Mouse (Mus musculus): ENCODE data around the gene Clp1. TPM values are rescaled to one million over a fixed set of nuclear protein-coding genes. Genes with fewer than 3 reads are reported as not detected.
"Not testable (repeated sequence)": the region's sequence is repeated elsewhere in the genome, so short reads cannot be mapped to it uniquely, and the experiment has no call there.

The Clp1 gene
- total RNA-seq, 1 experiment from 2014 or later: 14.5 TPM

DNA sequence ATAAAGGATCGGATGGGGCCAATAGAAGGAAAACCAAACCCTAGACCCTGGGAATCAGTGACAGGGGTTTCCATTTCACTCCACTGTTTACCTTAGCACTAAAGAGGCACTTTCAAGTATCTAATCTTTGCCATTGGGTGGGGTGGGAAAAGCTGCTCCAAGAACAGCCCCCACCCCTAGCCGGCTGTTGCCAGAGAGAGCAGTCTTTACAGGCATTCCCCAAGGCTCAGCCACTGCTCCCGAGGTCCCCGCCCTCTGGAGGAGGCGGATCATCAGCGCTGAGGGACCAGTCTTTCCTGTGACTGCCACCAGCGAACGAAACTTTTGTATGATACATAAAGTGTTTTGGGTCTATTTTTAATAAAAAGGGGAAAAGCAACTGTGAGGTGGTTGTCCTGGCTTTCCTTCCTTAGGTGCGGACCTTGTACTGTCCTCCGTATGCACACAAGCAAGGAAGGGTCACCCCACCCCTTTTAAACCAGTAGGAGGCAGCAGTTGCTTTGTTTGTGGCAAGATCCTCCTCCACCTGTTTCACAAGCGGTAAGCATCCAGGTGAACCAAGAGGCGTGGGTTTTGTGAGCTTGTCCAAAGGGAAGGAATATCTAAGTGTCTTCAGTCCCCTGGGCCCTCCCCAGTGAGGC is 11.2 kb upstream of the Clp1 start:
- DNase-seq: peak; percentile 48

DNA sequence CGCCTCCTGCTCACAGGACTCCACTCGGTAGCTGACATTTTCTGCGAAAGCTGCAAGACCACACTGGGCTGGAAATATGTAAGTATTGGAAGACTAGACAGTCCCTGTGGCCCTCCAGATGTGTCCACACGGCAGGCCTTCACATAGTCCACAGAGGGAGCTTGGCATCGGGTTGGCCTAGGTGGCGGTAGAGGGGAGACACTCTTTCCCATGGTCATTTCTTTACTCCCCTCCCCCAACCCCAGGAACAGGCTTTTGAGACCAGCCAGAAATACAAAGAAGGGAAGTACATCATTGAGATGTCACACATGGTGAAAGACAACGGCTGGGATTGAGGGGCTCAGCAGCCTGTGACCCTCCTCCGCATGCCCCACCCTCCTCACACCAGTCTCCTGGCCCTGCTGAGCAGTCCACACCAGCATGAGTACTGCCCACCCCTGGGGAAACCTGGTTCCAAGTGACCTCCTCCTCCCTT is 10.3 kb upstream of the Clp1 start:
- DNase-seq: peak; percentile 30

- peak; percentile 44 for DNase-seq
Measured at GRCm38 (mm10) chr2:84736312-84737161, 9.4 kb upstream of the Clp1 start.

GRCm38 (mm10) chr2:84735346-84735920 is 8.3 kb upstream of the Clp1 start:
- no peak for DNase-seq

DNA sequence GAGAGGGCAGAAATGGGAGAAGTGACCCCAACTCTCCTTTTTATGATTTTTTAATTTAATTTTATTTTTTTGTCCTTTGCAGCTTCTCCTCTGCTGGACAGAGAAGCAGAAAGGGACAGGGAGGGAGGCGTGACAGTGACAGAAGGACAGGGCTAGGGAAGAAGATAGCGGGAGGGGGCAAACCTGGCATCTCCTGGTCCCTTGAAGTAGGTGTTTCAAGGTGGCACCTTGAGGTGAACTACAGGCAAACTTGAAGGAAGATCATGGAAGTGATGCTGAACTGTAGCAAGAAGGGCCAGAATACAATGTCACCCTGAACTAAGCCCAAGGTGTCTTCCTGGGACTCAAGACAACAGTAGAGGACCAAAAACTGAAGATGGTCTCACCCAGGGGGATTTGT is 7.8 kb upstream of the Clp1 start:
- DNase-seq: no peak

DNA sequence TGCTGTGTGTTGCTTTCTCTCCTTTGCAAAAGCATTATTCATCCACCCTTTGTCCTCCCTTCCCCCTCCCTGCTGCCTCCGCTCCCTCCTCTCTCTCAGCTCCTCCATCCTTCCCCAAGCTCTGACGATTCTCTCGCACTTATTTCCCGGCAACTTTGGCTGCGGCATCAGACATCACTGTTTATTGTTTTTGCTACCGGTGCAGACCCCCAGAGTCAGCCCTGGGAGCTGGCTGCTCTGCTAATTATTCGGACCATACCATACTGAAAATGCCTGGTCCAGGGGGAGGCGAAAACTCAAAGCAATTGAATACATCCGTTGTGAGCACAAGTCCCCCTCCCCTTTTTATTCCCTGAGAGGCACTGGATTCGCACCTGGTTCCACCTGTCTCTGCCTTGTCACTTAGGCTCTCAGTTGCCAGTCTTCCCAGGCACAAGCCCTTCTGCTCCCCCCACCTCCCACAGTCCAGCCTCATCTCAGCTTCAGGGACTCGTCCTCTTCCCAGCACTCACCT is 7.3 kb upstream of the Clp1 start:
- DNase-seq: peak; percentile 27

- peak; percentile 81 for DNase-seq
Measured at GRCm38 (mm10) chr2:84733579-84734300, 6.6 kb upstream of the Clp1 start, which contains the start of gene Ypel4. Ypel4 (plus strand) TSS chr2:84734058.

DNA sequence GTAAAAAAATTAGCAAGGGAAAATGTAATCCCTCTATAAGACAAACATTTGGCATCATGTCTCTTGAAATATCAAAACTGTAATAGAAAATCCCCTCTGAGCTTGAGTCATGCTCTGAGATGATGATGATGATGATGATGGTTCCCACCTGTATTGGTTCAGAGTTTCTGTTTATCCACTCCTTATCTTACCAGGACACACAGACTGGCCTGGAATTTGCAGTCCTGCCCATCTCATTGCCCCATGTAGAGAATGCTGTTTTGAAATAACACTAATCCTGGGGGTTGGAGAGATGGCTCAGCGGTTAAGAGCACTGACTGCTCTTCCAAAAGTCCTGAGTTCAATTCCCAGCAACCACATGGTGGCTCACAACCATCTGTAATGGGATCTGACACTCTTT is 5.2 kb upstream of the Clp1 start:
- DNase-seq: no peak

GRCm38 (mm10) chr2:84731206-84731605 is 4.1 kb upstream of the Clp1 start:
- DNase-seq: no peak

DNA sequence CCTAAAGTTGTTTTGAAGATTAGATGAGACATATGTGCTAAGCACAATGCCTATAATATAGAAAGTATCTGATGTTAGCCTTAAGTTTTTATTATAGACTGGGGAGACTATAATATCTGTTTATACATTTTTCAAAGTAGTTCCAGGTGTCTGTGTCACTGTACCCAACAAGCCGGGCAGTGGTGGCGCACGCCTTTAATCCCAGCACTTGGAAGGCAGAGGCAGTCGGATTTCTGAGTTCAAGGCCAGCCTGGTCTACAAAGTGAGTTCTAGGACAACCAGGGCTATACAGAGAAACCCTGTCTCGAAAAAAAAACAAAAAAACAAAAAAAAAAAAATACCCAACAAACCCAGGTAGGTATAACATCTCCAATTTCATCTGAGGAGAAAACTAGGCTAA is 1.0 kb upstream of the Clp1 start:
- not testable (repeated sequence) for DNase-seq

GRCm38 (mm10) chr2:84726716-84727115 is 434 bp downstream of the Clp1 start:
- DNase-seq: no peak

GRCm38 (mm10) chr2:84725770-84726169 is 1.4 kb downstream of the Clp1 start:
- DNase-seq: no peak

DNA sequence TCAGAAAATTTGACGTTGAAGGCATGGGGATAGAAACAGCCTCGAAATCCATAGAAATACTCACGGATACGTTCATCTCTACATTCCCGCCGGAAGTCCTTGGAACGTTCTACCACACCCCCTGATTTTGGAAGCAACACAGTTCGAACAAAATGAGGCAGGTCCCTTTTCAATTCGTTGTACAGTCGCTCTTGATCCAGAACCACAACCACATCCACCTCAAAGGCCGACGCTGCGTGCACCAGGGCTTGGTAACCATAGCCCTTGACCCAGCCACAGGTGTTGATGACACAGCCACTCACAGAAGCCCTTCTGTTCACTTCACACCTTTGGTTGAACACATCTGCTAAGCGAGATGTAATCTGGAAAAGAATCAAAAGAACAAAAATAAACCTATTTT is 3.3 kb downstream of the Clp1 start:
- DNase-seq: no peak

DNA sequence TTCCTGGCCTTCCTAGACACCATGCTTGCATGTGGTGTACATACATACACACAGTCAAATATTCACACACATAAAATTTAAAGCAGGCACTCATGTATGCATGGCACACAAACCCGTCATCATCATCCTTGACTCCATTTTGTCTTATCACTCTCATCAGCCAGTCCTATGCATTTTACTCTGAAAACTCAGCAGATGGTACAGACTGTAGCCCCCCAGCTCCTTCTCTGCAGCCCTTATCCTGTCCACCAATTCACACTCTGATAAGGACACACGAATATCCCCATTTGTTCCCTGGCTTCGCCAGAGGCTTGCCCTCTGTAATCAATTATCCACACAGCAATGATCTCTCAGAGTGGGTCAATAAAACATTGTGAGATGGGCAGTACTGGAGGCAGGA is 6.0 kb downstream of the Clp1 start:
- DNase-seq: no peak

DNA sequence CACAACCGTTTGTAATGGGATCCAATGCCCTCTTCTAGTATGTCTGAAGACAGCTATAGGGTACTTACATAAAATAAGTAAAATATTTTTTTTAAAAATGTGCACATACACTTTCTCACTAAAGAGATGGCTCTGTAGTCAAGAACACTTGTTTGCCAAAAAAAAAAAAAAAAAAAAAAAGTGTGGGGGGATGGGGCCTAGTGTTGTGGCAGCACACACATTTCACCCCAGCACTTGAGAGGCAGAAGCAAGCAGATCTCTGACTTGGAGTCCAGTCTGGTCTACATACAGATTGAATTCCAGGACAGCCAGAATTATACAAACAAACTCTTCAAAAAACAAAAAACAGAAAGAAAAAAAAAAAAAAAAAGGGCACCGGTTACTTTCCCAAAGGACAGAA is 6.4 kb downstream of the Clp1 start:
- no peak for DNase-seq

GRCm38 (mm10) chr2:84717357-84717756 is 9.8 kb downstream of the Clp1 start:
- DNase-seq: no peak

GRCm38 (mm10) chr2:84716423-84717355 is 10.5 kb downstream of the Clp1 start:
- DNase-seq: peak; percentile 17

- DNase-seq: peak; percentile 89
Measured at GRCm38 (mm10) chr2:84715562-84716361, 11.4 kb downstream of the Clp1 start.

GRCm38 (mm10) chr2:84714811-84715561 is 12.2 kb downstream of the Clp1 start, which contains the start of gene Zdhhc5:
Zdhhc5 (minus strand) TSS chr2:84715180.
- DNase-seq: peak; percentile 100
